Mouse (Mus musculus) ovary, adult 2 months (tissue): Measurements from ENCODE around the gene BB287469. TPM values are rescaled to one million over a fixed set of nuclear protein-coding genes. Genes with fewer than 3 reads are reported as not detected.

Experiments
- polyA plus RNA-seq: library from polyadenylated mRNA; depleted of rRNA; stranded (reverse); fragments of >200 nt; gene quantifications from 2 replicates; pipeline ENCODE4 v1.2.3, GENCODE M21; 2012; rRNA removed

Gene BB287469
- polyA plus RNA-seq: not detected in 2 replicates

DNA sequence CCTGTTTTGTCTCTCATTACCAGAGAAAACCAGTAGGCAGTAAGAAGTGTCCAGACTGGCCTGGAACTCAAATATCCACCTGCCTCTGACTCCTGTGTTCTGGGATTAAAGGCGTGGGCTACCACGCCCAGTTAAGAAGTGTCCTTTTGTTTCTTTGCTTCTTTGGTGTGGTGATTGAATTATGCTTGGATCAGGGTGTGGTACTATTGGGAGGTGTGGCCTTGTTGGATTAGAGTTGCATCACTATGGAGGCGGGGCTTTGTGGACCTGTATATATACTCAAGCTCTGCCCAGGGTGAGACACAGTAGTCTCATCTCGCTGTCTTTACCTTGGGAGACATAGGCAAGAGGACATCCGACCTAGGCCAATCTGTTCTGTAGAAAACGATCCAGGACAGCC is at the start of gene BB287469:
Gene BB287469 (plus strand): TSS at position 301 of the 400 bp plus-strand sequence.

DNA sequence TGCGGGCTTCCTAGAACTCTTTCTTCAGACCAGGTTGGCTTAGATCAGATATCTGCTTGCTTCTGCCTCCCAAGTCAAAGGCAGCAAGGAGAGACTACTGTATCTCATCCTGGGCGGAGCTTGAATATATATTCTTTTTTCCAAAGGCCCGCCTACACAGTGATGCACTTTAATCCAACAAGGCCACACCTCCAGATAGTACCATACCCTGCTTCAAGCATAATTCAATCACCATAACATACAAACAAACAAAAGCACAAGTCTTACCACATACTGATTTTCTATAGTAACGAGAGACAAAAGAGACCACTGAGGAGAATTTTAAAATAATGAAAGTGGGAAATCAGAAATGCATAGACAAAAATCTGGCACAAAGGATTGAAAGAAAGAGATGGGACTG is 40.7 kb upstream of the BB287469 start, which contains the start of gene Gm21319:
Gene Gm21319 (minus strand): TSS at position 101 of the 400 bp plus-strand sequence.

GRCm38 (mm10) chr12:87795212-87795611 is 21.2 kb upstream of the BB287469 start, which contains the start of gene Gm21936:
Gene Gm21936 (plus strand): TSS chr12:87795512.

DNA sequence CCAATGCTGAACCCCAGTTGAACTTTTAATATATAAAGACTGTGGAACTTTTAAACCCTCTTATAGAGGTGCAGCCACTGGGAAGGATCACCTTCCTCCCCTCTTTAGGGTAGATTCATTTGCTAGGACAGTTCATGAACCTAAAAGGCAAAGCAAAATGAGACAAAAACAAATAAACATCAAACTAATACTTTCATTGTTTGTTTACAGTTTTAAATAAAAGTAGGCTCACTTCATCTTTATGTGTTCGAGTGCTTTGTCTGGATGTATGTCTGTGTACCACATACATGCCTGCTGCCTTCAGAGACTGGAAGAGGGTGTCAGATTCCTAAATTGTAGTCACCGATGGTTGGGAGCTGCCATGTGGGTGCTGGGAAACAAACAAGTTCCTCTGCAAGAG is 25.9 kb downstream of the BB287469 start, which contains the start of gene Gm2001:
Gene Gm2001 (minus strand): TSS at position 101 of the 400 bp plus-strand sequence.

Other genes with a start within 250 kb of the BB287469 start
- 1.2 and 2.1 TPM in 2 replicates for gene Oog1, start 213.9 kb upstream of the BB287469 start, polyA plus RNA-seq
- not detected in 2 replicates for gene Gm4027, start 197.7 kb upstream of the BB287469 start, polyA plus RNA-seq
- not detected in 2 replicates for gene Gm16381, start 172.0 kb upstream of the BB287469 start, polyA plus RNA-seq
- not detected in 2 replicates for gene Gm21319, start 40.8 kb upstream of the BB287469 start, polyA plus RNA-seq
- not detected in 2 replicates for gene Gm21936, start 21.1 kb upstream of the BB287469 start, polyA plus RNA-seq
- not detected in 2 replicates for gene Gm2001, start 25.8 kb downstream of the BB287469 start, polyA plus RNA-seq
- not detected in 2 replicates for gene Gm2016, start 57.5 kb downstream of the BB287469 start, polyA plus RNA-seq
- not detected in 2 replicates for gene Gm2022, start 78.8 kb downstream of the BB287469 start, polyA plus RNA-seq
- not detected in 2 replicates for gene Gm2035, start 103.3 kb downstream of the BB287469 start, polyA plus RNA-seq
- 3.0 and 3.8 TPM in 2 replicates for gene Gm2042, start 137.5 kb downstream of the BB287469 start, polyA plus RNA-seq
- not detected in 2 replicates for gene Gm2075, start 195.3 kb downstream of the BB287469 start, polyA plus RNA-seq
- not detected in 2 replicates for gene Gm6803, start 202.2 kb downstream of the BB287469 start, polyA plus RNA-seq
- not detected in 2 replicates for gene Gm2056, start 210.4 kb downstream of the BB287469 start, polyA plus RNA-seq